Mouse (Mus musculus) kidney, embryonic 14.5 days (tissue): Measurements from ENCODE around the gene 4931429L15Rik. TPM values are rescaled to one million over a fixed set of nuclear protein-coding genes. Genes with fewer than 3 reads are reported as not detected.
"Not testable (repeated sequence)": the region's sequence is repeated elsewhere in the genome, so short reads cannot be mapped to it uniquely, and the experiment has no call there.

Experiments
- ATAC-seq: fragments of 200-750 bp; cut with Nextera tagmentation; 2 replicates; pipeline ENCODE4 v1.8.0; 2017; ENCODE audit warnings: moderate number of reproducible peaks, mild to moderate bottlenecking, moderate TSS enrichment, moderate library complexity; ENCODE audit not compliant: low FRiP score, low TSS enrichment
- H3K27ac ChIP-seq: fragments of 300-500 bp; sonication (generic); 2 replicates; pipeline ENCODE4 v1.5.1; 2014; ENCODE audit warnings: low read depth, mild to moderate bottlenecking, low read length, moderate library complexity, mixed read lengths
- H3K27me3 ChIP-seq: fragments of 300-500 bp; sonication (generic); 2 replicates; pipeline ENCODE4 v1.6.1; 2014; ENCODE audit warnings: mild to moderate bottlenecking, low read length; ENCODE audit not compliant: control insufficient read depth, insufficient read depth
- H3K36me3 ChIP-seq: fragments of 300-500 bp; sonication (generic); 2 replicates; pipeline ENCODE4 v1.6.1; 2014; ENCODE audit warnings: low read length, mixed read lengths; ENCODE audit not compliant: control insufficient read depth, insufficient read depth
- H3K4me1 ChIP-seq: fragments of 300-500 bp; sonication (generic); 2 replicates; pipeline ENCODE4 v1.6.1; 2014; ENCODE audit warnings: low read length, mixed read lengths; ENCODE audit not compliant: control insufficient read depth, insufficient read depth
- H3K4me2 ChIP-seq: fragments of 300-500 bp; sonication (generic); replicated peaks from 2 replicates; pipeline ENCODE4 v1.6.1; 2014; ENCODE audit warnings: low read depth, mild to moderate bottlenecking, low read length
- H3K4me3 ChIP-seq: fragments of 300-500 bp; sonication (generic); 2 replicates; pipeline ENCODE4 v1.5.1; 2014; ENCODE audit warnings: mild to moderate bottlenecking, low read length
- H3K9ac ChIP-seq: fragments of 300-500 bp; sonication (generic); 2 replicates; pipeline ENCODE4 v1.6.1; 2014; ENCODE audit warnings: low read depth, mild to moderate bottlenecking, low read length, moderate library complexity
- H3K9me3 ChIP-seq: fragments of 300-500 bp; sonication (generic); 2 replicates; pipeline ENCODE4 v1.6.1; 2016; ENCODE audit warnings: low read length; ENCODE audit not compliant: control insufficient read depth
- WGBS: fragments of 180-500 bp; shearing (Covaris S2); extraction: QIAGEN DNeasy Blood & Tissue Kit; methylation state at CpG from one replicate; pipeline ENCODE4 v1.1.7; 2014; 5-methylcytosine and 5-hydroxymethylcytosine counted together
- polyA plus RNA-seq: library from polyadenylated mRNA; unstranded; fragments of >200 nt; fragmentation: Nextera tagmentation; extraction: Ambion mirVana; gene quantifications from 2 replicates; pipeline ENCODE4 v1.2.1, GENCODE M21; 2014

4931429L15Rik gene
- 0.23 TPM in 1 of 2 replicates, not detected in the other for polyA plus RNA-seq

DNA sequence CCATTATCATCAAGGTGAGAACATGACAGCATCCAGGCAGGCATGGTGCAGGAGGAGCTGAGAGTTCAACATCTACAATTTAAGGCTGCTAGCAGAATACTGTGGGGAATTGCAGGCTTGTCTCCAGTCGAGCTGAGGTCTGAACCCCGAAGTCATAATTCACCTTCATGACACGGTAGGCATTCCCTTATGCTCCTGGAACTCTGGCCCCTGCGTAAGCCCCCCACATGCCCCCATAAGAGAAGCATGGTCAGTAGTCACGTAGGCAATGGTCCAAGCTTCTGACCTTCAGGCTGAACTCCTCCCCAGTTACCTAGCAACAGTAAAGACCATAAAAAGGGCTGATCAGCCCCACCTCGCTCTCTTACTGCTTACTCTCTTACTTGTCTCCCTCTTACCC, at the start of gene 4931429L15Rik:
Gene 4931429L15Rik (minus strand): TSS at position 101 of the 400 bp plus-strand sequence.
- H3K4me1 ChIP-seq, H3K4me3 ChIP-seq, H3K36me3 ChIP-seq, H3K9me3 ChIP-seq, H3K9ac ChIP-seq, H3K27ac ChIP-seq, H3K4me2 ChIP-seq, ATAC-seq, H3K27me3 ChIP-seq: not testable (repeated sequence)
- 74% methylated on average over 6 of the region's 6 CpGs for WGBS

DNA sequence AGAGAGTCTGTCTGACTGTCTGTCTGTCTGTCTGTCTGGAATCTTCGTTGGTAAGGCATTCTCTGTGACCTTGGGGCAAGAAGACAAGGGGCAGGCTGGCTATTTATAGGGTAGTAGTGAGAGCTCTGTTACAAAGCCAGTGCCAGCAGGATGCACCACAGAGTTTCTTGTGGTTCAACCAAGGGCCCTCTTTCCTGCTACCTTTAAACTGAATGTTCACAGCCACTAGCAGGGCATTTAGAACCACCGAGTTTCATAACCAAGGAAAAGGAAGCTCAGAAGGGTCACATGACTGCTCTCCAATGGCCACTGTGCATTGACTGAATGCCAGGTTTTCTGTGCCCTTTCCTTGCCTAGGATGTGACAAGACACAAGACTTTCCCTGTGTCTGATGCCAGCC, 42.7 kb upstream of the 4931429L15Rik start:
- WGBS, result 63% methylated on average over 2 of the region's 2 CpGs
- H3K4me3 ChIP-seq, result no peak overlapping the region
- no peaks in the 10 kb centered on the region for H3K27me3 ChIP-seq
- no peak overlapping the region for H3K27ac ChIP-seq
- no peak for ATAC-seq
- H3K4me1 ChIP-seq, result no peaks in the 10 kb centered on the region
- no peaks in the 10 kb centered on the region for H3K9me3 ChIP-seq
- H3K9ac ChIP-seq, result no peak overlapping the region
- H3K36me3 ChIP-seq, result no peaks in the 10 kb centered on the region
- H3K4me2 ChIP-seq, result no peak overlapping the region

DNA sequence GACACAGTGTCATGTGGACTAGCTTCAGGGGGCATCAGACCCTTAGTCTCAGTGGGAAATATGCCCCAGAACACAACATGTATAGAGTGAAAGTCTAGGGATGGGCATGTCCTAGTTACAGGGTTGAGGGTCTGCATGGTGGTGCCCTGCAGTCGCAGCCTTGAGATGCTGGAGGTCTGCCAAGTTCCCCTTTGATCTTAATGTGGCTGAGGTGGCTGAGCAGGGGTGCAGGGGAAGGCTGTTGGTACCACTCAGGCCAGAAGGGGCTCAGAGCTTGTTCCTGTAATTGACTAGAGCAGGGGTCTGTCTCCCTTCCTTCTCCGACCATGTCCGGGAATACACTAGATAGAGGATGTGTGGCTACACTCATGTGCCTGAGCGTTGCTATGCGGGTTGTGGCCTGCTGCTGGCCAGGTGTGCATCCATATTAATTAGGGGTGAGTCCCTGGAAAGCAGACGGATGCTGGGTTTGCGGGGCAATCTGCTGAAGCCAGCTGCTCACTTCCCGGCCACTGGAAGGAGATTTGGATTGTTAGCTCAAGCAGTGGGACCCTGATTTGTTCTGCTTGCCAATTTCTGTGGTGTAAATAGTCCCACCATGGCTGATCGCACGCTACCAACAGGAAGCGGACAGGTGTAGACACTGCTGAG, 41.8 kb upstream of the 4931429L15Rik start:
- Histone ChIP-seq H3K9ac (no peak overlapping the region), H3K27ac (no peak overlapping the region), H3K4me2 (no peak overlapping the region), H3K4me3 (no peak overlapping the region), H3K36me3 (no peaks in the 10 kb centered on the region), H3K4me1 (no peaks in the 10 kb centered on the region), H3K27me3 (no peaks in the 10 kb centered on the region), H3K9me3 (no peaks in the 10 kb centered on the region)
- WGBS, result 72% methylated on average over 11 of the region's 11 CpGs
- no peak for ATAC-seq

DNA sequence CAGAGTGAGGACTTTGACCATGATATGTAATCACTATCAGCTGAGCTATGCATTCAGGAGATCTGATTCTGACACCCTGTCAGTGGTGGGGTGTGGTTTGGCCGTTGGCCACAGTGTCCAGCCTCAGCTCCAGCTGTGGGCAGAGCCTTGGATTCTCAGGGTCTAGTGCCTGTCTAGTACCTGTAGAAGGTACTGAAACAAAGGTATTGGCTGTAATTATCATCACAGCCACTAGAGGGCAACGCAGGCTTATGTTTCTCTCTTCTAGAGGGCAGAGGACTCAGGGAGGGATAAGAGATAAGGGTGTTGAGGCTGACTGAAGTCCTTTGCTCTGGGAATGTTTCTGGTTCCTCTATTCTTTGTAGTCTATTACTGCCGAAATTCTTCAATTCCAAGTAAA, 34.2 kb upstream of the 4931429L15Rik start:
- Histone ChIP-seq H3K36me3 (no peaks in the 10 kb centered on the region), H3K9me3 (no peaks in the 10 kb centered on the region), H3K4me3 (no peak overlapping the region), H3K9ac (no peak overlapping the region), H3K27me3 (peaks cover 11% of the 10 kb centered on the region; the same call in 1 of the 2 replicates), H3K4me2 (no peak overlapping the region), H3K4me1 (0 out of 2 replicates have a peak, but pooled peaks cover 4% of the 10 kb centered on the region), H3K27ac (no peak overlapping the region)
- peak; percentile 43; the same call in 1 of the 2 replicates for ATAC-seq
- WGBS, result 7% methylated on average over 3 of the region's 3 CpGs

DNA sequence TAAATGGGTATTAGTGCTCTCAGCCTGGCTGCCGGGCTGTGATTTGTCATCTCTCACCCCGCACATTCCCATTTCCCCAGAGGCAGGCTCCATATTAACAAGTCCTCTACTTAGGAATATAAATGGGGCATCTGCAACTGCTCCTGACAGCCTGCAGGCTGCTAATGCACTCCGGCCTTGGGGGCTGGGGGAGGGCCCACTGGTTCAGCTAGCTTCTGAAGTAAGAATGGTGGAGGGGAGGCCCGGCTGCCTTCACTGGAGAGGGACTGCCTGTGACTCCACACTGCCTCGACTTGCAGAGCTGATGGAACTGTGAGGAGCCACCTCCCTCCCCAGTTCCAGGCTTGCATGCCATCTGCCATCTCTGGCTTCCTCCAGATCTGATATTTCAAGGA, 33.5 kb upstream of the 4931429L15Rik start:
- ATAC-seq, result no peak
- peaks cover 11% of the 10 kb centered on the region; the same call in 1 of the 2 replicates for H3K27me3 ChIP-seq
- H3K9me3 ChIP-seq, result no peaks in the 10 kb centered on the region
- H3K4me2 ChIP-seq, result no peak overlapping the region
- H3K27ac ChIP-seq, result no peak overlapping the region
- 0 out of 2 replicates have a peak, but pooled peaks cover 4% of the 10 kb centered on the region for H3K4me1 ChIP-seq
- no peaks in the 10 kb centered on the region for H3K36me3 ChIP-seq
- H3K9ac ChIP-seq, result no peak overlapping the region
- no peak overlapping the region for H3K4me3 ChIP-seq
- 38% methylated on average over 5 of the region's 5 CpGs for WGBS

- Histone ChIP-seq H3K4me3 (no peak overlapping the region), H3K4me1 (0 out of 2 replicates have a peak, but pooled peaks cover 4% of the 10 kb centered on the region), H3K4me2 (no peak overlapping the region; the same call in 1 of the 2 replicates), H3K27ac (no peak overlapping the region), H3K36me3 (no peaks in the 10 kb centered on the region), H3K9me3 (no peaks in the 10 kb centered on the region), H3K27me3 (peaks cover 11% of the 10 kb centered on the region; the same call in 1 of the 2 replicates), H3K9ac (no peak overlapping the region)
- ATAC-seq, result no peak; the same call in 1 of the 2 replicates
- WGBS, result 50% methylated on average over 12 of the region's 12 CpGs
Measured at GRCm38 (mm10) chr9:46352651-46353329, 33.0 kb upstream of the 4931429L15Rik start.

GRCm38 (mm10) chr9:46350451-46350981, 30.7 kb upstream of the 4931429L15Rik start:
- Histone ChIP-seq H3K9me3 (no peaks in the 10 kb centered on the region), H3K27ac (no peak overlapping the region), H3K36me3 (no peaks in the 10 kb centered on the region), H3K4me3 (no peak overlapping the region), H3K27me3 (peaks cover 11% of the 10 kb centered on the region; the same call in 1 of the 2 replicates), H3K4me2 (no peak overlapping the region), H3K9ac (no peak overlapping the region), H3K4me1 (0 out of 2 replicates have a peak, but pooled peaks cover 4% of the 10 kb centered on the region)
- 44% methylated on average over 9 of the region's 9 CpGs for WGBS
- ATAC-seq, result no peak

DNA sequence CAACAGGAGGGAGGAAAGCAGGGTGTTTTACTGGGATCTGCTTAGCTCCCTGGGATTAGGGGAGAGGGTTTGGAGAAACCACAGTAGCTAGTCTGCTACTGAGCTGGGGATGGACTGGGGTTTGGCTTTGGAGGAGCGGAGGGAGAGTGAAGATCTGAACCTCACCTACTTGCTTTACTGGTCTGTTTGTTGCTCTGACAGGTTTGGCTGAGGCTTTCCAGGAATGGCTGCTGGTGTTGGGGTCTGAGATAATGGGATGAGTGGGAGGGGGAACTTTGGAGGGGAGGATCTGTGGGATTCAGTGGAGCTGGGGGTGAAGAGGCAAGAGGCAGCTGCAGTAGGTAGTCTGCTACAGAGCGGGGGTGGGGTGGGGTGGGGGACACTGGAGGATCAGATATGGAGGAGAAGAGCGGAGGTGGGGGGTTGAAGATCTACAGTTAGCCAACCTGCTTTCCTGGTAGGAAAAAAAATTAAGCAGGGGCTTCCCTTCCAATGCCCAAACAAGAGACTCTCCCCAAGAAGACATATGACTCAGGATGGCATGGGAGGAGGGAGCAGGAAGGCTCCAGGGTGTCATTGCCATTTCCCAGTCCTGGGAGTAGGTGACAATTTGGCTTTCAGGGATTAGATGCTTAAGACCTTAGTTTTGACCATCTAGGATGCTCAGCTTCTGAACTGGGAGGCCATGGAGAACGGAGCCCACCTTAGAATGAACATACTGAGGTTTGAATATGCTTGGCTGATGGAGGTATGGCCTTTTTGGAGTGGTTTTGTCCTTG, 26.3 kb upstream of the 4931429L15Rik start:
- no peaks in the 10 kb centered on the region for H3K36me3 ChIP-seq
- H3K4me3 ChIP-seq, result no peak overlapping the region
- H3K9me3 ChIP-seq, result no peaks in the 10 kb centered on the region
- no peak overlapping the region for H3K27ac ChIP-seq
- H3K9ac ChIP-seq, result no peak overlapping the region
- no peaks in the 10 kb centered on the region for H3K4me1 ChIP-seq
- no peaks in the 10 kb centered on the region for H3K27me3 ChIP-seq
- ATAC-seq, result no peak
- no peak overlapping the region for H3K4me2 ChIP-seq
- WGBS, result 92% methylated on average over 4 of the region's 4 CpGs
